Mouse (Mus musculus): Measurements from ENCODE around the gene Cd6. TPM values are rescaled to one million over a fixed set of nuclear protein-coding genes. Genes with fewer than 3 reads are reported as not detected.

The Cd6 gene
- not detected in 2 replicates for polyA plus RNA-seq (2016; fragmentation: Nextera tagmentation; extraction: Ambion mirVana)

DNA sequence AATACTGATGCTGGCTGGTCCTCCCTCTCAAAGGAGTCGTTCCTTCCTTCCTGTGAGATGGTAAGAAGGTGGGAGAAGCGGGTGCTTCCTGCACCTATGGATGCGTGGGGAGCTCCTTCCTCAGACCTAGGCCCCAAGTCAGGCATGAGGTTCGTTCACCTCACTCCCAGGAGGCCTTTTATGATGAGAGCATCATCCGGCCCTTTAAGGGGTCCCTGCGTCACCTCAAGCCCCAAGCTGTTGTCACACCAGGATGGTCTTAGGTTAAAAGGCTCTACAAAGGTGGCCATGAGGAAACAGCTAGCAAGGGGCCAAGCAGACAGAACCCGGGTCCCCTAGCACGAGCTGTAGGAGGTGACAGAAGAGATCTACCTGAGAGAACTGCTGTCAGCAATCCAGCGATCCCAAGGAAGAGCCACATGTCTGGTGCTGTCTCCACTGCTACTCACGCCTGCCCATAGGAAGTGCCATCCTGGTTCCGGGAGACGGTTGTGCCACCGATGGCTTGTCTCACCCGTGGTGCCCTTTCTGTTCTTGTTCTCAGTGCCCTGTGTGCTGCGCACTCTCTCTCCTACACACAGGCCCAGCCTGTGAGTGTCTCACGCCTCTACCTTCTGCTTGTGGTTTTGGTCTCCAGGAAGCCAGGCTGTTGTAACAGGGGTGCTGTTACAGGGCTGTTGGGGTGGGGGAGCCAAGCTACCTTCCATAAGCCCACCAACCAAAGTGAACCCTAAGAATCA lies at the start of gene Cd6:
Gene Cd6, minus strand, starts transcription at position 623 of the 740 bp plus-strand sequence.
- Histone ChIP-seq H3K36me3 (no peaks in the 10 kb centered on the region), H3K4me2 (replicated peaks) (no peak within 1 kb of the TSS), H3K27ac (no peak within 1 kb of the TSS), H3K27me3 (no peaks in the 10 kb centered on the region), H3K4me1 (no peaks in the 10 kb centered on the region), H3K9ac (no peak within 1 kb of the TSS), H3K9me3 (replicated peaks) (no peaks in the 10 kb centered on the region), H3K4me3 (no peak within 1 kb of the TSS)
- ATAC-seq (ENCODE audit: low FRiP score) = no peak
- WGBS = 91% methylated on average over 16 of the region's 16 CpGs

DNA sequence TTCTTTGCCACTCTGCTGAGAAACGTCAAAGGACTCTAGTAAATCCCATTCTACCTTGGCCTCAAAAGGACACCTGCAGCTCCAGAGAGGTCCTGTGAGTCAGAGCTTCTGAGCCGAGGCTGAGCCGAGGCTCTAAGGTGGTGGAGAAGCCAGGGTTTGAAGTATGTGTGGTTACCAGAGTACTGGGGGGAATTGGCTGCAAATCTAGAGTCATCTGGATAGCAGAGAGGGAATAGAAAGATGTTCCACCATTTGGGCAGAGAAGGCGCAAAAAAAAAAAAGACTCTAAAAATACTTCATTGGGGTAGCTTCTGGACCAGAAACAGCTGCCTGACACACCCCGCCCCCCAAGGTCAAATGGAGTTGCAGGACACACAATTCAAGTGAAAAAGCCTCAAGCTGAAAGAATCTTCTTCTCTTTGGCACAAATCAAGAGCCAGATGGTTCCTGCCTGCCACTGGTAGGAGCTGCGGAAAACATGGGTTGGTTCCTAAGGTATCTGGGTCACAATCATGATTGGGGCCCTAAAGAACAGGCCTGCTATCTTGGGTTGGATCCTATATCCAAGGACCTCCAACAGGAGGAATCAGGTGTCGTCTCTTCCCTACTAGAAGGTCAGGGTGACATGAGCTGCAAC lies 48.5 kb upstream of the Cd6 start:
- H3K27me3 ChIP-seq = no peaks in the 10 kb centered on the region

DNA sequence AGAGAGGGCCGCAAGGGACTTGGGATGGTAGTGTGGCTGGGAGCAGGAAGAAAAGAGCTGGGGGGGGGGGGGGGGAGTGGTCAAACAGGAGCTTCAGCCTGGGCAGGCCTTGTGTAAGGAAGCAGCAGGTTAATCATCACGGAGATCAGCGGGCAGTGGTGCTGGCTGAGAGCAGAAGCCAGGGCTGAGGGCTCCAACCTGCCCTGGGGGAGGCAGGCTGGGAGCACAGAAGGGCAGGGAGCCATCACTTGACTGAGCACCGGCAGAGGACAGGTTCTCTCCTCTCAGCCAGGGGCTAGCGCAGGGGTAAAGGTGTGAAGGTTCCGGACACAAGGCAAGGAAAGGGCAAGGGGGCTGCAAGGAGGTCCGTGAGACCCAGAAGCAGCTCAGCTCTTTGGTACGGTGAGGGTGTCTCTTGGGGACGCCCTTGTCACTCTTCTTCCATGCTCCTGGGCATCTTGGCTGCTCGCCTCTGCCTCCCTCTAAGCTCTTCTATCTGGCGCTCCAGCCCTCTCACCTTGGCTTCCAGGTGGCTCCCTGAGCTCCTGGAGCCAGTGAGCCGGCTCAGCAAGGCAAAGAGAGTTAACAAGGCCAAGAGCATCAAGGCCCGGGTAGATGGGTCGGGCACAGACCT lies 41.6 kb upstream of the Cd6 start:
- 72% methylated on average over 14 of the region's 14 CpGs for WGBS
- no peaks in the 10 kb centered on the region for H3K9me3 ChIP-seq (replicated peaks)
- no peaks in the 10 kb centered on the region for H3K27me3 ChIP-seq
- ATAC-seq (ENCODE audit: low FRiP score) = no peak
- peaks cover 32% of the 10 kb centered on the region for H3K4me1 ChIP-seq
- H3K4me3 ChIP-seq = no peak overlapping the region
- peaks cover 47% of the 10 kb centered on the region for H3K36me3 ChIP-seq
- H3K4me2 ChIP-seq (replicated peaks) = no peak overlapping the region
- 0 out of 2 replicates have a peak overlapping the region, but pooled peaks have one; percentile 13 for H3K9ac ChIP-seq
- no peak overlapping the region for H3K27ac ChIP-seq

More for the DNA sequence above, 48.5 kb upstream of the Cd6 start:
- WGBS = 93% methylated on average over 7 of the region's 7 CpGs
- no peak overlapping the region for H3K27ac ChIP-seq
- ATAC-seq (ENCODE audit: low FRiP score) = no peak
- no peak overlapping the region; the same call in 1 of the 2 replicates for H3K9ac ChIP-seq
- no peak overlapping the region for H3K4me3 ChIP-seq
- peaks cover 15% of the 10 kb centered on the region for H3K36me3 ChIP-seq
- H3K4me2 ChIP-seq (replicated peaks) = no peak overlapping the region
- H3K4me1 ChIP-seq = peaks cover 17% of the 10 kb centered on the region
- H3K9me3 ChIP-seq (replicated peaks) = no peaks in the 10 kb centered on the region

DNA sequence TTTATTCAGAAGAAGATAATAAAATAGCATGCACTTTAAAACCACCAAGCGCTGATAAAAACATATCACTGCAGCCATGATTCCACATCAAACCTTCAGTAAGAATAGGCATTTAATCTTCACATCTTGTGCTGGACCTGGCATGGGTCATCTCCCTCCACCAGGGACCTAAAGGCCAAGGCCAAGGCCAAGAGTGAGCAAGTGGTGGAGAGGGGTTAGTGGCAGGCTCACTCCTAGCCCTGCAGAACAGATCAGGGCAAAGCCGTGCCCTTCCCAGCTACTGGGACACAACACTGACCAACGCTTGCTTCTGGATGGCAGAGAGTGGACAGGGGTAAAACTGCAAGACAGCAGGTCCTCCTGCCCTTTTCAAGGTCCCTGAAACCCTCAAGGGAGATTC lies 40.8 kb upstream of the Cd6 start:
- Histone ChIP-seq H3K4me2 (replicated peaks) (no peak overlapping the region), H3K36me3 (peaks cover 55% of the 10 kb centered on the region), H3K9ac (0 out of 2 replicates have a peak overlapping the region, but pooled peaks have one; percentile 13), H3K9me3 (replicated peaks) (no peaks in the 10 kb centered on the region), H3K27me3 (no peaks in the 10 kb centered on the region), H3K27ac (no peak overlapping the region), H3K4me3 (no peak overlapping the region), H3K4me1 (peaks cover 32% of the 10 kb centered on the region)
- 95% methylated on average over 3 of the region's 3 CpGs for WGBS
- no peak for ATAC-seq (ENCODE audit: low FRiP score)

DNA sequence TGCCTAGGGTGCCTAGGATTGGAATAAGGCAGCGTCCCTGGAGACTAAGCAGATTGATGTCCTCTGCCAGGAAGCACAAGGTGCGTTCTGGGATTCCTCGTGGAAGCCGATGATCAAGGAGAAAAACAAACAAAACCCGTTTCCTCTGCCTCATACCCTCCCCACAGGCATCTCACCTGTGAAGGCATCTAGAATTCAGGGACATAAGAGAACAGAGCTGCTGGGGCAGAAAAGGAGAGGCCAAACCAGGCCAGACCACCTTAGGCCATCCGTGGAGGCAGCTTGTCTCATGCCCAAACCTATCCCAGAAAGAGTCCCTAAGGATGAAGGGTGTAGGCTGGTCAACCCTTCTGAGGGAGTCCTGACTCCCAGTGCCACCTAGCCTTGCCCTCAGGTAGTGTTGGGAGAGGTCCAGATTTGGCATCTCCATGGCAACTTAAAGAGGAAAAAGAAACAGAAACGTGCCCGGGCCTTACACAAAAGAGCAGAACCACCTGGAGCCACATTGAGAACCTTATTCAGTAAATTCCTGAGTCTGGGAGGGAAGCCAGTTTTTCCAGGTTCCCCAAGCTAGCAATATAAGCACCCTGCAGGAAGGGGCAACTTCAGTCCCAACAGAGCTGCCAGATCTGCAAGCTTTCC lies 40.1 kb upstream of the Cd6 start, which contains the start of gene Tmem132a:
Gene Tmem132a, minus strand, starts transcription at position 55 of the 642 bp plus-strand sequence.
- 1% methylated on average over 8 of the region's 8 CpGs for WGBS
- H3K9me3 ChIP-seq (replicated peaks) = no peaks in the 10 kb centered on the region

DNA sequence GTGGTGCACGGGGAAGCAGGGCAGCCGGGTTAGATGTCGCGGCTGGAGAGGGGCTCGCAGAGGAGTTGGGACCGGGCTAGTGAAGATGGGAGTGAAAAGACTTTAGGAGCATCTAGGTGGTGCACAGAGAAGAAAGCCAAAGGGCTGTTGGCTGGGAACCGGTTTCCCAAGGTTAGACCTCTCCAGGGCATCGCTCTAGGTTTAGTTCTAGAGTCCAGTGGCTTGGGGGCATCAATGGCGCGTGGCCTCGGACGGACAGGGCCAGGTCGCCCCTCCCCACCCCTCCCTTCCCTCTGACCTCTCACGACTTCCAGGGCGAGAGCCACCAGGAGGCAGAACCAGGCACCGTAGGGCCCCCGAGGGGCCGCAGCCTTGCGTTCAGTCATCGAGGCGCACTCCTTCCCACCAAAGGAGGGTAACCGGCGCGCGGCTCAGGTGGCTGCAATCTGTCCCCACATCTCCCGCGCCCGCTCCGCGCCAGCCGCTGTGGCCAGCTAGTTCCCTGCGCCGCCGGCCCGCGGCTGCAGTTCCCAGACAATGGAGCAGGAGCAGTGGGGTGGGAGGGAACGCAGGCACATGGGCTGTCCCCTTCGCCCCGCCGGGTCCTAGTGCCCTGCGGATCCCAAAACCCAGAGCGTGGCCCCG lies 39.5 kb upstream of the Cd6 start:
- Histone ChIP-seq H3K4me2 (replicated peaks) (peak overlapping the region; percentile 89), H3K27me3 (no peaks in the 10 kb centered on the region), H3K27ac (peak overlapping the region; percentile 95), H3K9ac (peak overlapping the region; percentile 96), H3K36me3 (peaks cover 67% of the 10 kb centered on the region), H3K4me3 (peak overlapping the region; percentile 83), H3K9me3 (replicated peaks) (no peaks in the 10 kb centered on the region), H3K4me1 (peaks cover 32% of the 10 kb centered on the region)
- under 1% methylated on average over 38 of the region's 43 CpGs for WGBS
- peak; percentile 95 for ATAC-seq (ENCODE audit: low FRiP score)

More for the DNA sequence above, 40.1 kb upstream of the Cd6 start, which contains the start of gene Tmem132a:
- Histone ChIP-seq H3K27me3 (no peaks in the 10 kb centered on the region), H3K4me1 (peaks cover 32% of the 10 kb centered on the region), H3K4me3 (peak within 1 kb of the TSS; percentile 83), H3K4me2 (replicated peaks) (peak within 1 kb of the TSS; percentile 89), H3K27ac (peak within 1 kb of the TSS; percentile 95), H3K36me3 (peaks cover 62% of the 10 kb centered on the region), H3K9ac (peak within 1 kb of the TSS; percentile 96)
- ATAC-seq (ENCODE audit: low FRiP score) = peak; percentile 35

DNA sequence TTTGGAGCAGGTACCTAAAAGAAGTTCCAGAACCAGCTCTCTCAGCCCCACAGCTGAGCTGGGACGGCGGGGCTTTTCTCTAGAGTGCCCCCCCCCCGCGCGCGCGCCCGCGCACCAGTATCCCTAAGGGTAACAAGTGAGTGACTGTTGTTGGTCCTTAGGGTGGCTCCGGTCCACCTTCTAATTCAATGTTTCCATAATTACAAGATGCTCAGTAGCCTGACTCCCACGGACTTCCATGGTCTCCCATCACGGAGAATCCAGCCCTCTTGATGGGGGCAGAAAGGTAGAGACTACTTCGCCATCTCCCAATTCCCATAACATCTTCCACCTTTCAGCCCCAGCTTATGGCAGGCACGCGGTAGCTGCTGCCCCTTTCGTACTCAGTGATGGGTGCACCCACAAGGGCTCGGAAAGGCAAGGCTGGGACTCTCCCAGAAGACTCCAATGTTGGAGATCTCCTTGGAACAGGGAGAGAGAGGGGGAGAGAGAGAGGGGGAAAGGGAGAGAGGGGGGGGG lies 38.8 kb upstream of the Cd6 start:
- H3K36me3 ChIP-seq = peaks cover 67% of the 10 kb centered on the region
- ATAC-seq (ENCODE audit: low FRiP score) = peak; percentile 24
- peaks cover 32% of the 10 kb centered on the region for H3K4me1 ChIP-seq
- no peaks in the 10 kb centered on the region for H3K27me3 ChIP-seq
- H3K4me3 ChIP-seq = peak overlapping the region; percentile 83
- no peaks in the 10 kb centered on the region for H3K9me3 ChIP-seq (replicated peaks)
- H3K9ac ChIP-seq = peak overlapping the region; percentile 96
- 2% methylated on average over 17 of the region's 17 CpGs for WGBS
- H3K4me2 ChIP-seq (replicated peaks) = peak overlapping the region; percentile 89
- peak overlapping the region; percentile 95 for H3K27ac ChIP-seq

DNA sequence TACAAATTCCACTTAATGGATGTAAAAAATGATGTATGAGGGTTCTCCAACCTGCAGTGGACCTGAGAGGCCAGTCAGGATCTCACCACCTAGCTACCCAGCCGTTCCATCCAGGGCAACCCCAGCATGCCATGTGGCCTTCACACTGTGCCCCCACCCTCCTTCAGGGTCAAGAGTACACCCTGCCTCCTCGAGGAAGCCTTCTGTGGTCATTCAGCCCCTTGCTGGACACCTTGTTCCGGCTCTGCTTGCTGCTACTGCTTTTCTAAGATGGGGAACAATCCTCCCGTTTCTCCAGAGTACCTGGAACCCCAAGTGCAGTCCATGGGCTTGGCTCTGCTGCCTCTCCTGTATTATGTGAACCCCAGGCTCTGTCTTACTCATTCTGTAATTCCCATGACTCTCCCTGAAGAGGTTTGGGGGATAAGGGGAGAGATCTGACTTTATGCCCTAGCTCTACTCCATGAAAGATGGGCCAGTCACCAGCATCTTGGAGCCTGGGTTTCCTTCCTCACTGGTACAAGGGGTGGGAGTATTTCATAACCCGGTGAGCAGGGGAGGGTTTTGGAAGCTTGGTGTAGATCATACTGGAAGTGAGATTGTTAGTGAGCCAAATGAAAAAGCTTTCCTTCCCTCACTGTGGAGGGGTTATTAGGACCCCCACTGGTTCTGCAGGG lies 38.2 kb upstream of the Cd6 start:
- peaks cover 67% of the 10 kb centered on the region for H3K36me3 ChIP-seq
- H3K4me1 ChIP-seq = peaks cover 32% of the 10 kb centered on the region
- H3K4me2 ChIP-seq (replicated peaks) = peak overlapping the region; percentile 89
- H3K4me3 ChIP-seq = peak overlapping the region; percentile 83
- H3K9ac ChIP-seq = peak overlapping the region; percentile 96
- no peaks in the 10 kb centered on the region for H3K9me3 ChIP-seq (replicated peaks)
- H3K27ac ChIP-seq = no peak overlapping the region
- no peaks in the 10 kb centered on the region for H3K27me3 ChIP-seq
- no peak for ATAC-seq (ENCODE audit: low FRiP score)
- 33% methylated on average over 5 of the region's 5 CpGs for WGBS

DNA sequence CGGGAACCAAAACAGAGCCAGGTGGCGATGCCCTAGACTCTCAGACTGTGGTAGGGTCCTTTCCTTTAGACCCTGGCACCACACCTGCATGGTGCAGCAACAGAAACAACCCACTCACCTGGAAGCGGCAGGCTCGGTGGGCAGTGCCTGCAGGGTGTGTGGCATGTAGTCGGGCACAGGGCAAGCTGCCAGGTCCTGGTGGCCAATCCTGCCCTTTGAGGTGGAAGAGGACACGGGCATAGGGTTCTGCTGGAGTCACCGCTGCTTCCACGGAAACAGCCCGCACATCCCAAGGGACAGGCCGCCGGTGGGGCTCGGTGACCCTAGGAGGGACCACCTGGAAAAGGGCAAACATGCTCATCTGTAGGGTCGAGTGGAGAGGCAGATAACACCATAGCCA lies 36.5 kb upstream of the Cd6 start:
- Histone ChIP-seq H3K9ac (no peak overlapping the region), H3K27me3 (no peaks in the 10 kb centered on the region), H3K27ac (no peak overlapping the region), H3K4me2 (replicated peaks) (no peak overlapping the region), H3K4me1 (peaks cover 32% of the 10 kb centered on the region), H3K4me3 (no peak overlapping the region), H3K9me3 (replicated peaks) (no peaks in the 10 kb centered on the region), H3K36me3 (peaks cover 67% of the 10 kb centered on the region)
- 91% methylated on average over 13 of the region's 13 CpGs for WGBS
- ATAC-seq (ENCODE audit: low FRiP score) = no peak

DNA sequence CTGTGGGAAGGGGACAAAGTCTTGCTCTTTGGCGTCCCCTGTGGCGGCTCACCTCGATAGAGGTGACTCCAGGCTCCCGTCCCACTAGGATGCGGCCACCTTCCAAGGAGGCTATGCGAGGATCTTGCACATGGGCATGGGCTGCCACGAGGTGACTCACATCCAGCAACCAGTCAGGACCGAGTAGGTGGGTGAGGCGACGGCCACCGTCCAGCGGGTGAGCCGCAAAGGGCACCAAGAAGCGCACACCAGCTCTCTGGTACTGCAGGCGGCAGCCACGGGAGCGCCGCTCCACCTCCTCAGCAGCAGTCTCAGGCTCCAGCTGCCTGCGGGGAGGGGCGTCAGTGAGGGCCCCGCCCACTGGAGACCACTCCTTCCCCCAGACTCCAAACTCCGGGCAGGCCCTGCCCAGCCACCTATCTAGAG lies 30.2 kb upstream of the Cd6 start:
- Histone ChIP-seq H3K27me3 (no peaks in the 10 kb centered on the region), H3K9ac (no peak overlapping the region), H3K4me2 (replicated peaks) (no peak overlapping the region), H3K4me3 (no peak overlapping the region), H3K36me3 (peaks cover 93% of the 10 kb centered on the region), H3K4me1 (0 out of 2 replicates have a peak, but pooled peaks cover 4% of the 10 kb centered on the region), H3K9me3 (replicated peaks) (no peaks in the 10 kb centered on the region), H3K27ac (no peak overlapping the region)
- no peak for ATAC-seq (ENCODE audit: low FRiP score)
- 50% methylated on average over 22 of the region's 22 CpGs for WGBS

DNA sequence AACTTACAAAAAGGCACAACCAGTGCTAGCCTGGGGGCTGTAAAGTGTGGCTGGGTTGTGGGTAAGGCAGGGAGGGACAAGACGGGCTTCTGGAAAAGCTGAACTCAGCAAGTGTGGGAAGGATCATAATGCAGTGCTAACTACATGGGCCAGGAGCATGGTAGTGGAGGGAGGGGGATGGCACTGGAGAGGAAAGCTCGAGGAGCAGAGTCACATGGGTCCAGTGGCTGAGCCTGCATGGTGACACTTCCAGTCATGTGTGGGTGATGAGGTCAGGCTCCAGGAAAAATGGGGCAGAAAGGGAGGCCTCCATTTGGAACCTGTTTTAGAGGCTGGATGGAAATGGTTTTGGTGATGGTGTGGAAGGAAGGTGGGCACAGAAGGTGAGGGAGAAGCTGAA lies 26.7 kb upstream of the Cd6 start:
- no peak overlapping the region for H3K4me2 ChIP-seq (replicated peaks)
- H3K36me3 ChIP-seq = peaks cover 58% of the 10 kb centered on the region
- 0 out of 2 replicates have a peak, but pooled peaks cover 4% of the 10 kb centered on the region for H3K4me1 ChIP-seq
- no peaks in the 10 kb centered on the region for H3K27me3 ChIP-seq
- ATAC-seq (ENCODE audit: low FRiP score) = no peak
- 51% methylated on average over 2 of the region's 2 CpGs for WGBS
- no peak overlapping the region for H3K9ac ChIP-seq
- peak overlapping the region; percentile 3; the same call in 1 of the 2 replicates for H3K27ac ChIP-seq
- no peak overlapping the region for H3K4me3 ChIP-seq
- no peaks in the 10 kb centered on the region for H3K9me3 ChIP-seq (replicated peaks)

Measured in hindbrain, embryonic 12.5 days (tissue).